Mouse (Mus musculus) intestine, embryonic 14.5 days (tissue): ENCODE measurements around the gene Snu13. TPM values are rescaled to one million over a fixed set of nuclear protein-coding genes. Genes with fewer than 3 reads are reported as not detected.

Experiments used
- ATAC-seq: fragments of 200-750 bp; cut with Nextera tagmentation; replicated peaks from 2 replicates; pipeline ENCODE4 v1.8.0; 2017; ENCODE audit warnings: low read depth, moderate number of reproducible peaks, moderate TSS enrichment, moderate library complexity; ENCODE audit not compliant: low FRiP score, low TSS enrichment
- DNase-seq: peaks from one replicate; pipeline ENCODE4 v3.0.0-alpha.2; 2018; ENCODE audit warnings: low spot score
- H3K27ac ChIP-seq: fragments of 300-500 bp; sonication (generic); 2 replicates; pipeline ENCODE4 v1.5.1; 2014; ENCODE audit warnings: low read depth, mild to moderate bottlenecking, control low read depth
- H3K27me3 ChIP-seq: fragments of 300-500 bp; sonication (generic); replicated peaks from 2 replicates; pipeline ENCODE4 v1.6.1; 2014; ENCODE audit warnings: low read length, control low read depth; ENCODE audit not compliant: control insufficient read depth, insufficient read depth
- H3K36me3 ChIP-seq: fragments of 300-500 bp; sonication (generic); 2 replicates; pipeline ENCODE4 v1.6.1; 2014; ENCODE audit warnings: low read length, control low read depth; ENCODE audit not compliant: control insufficient read depth, insufficient read depth
- H3K4me1 ChIP-seq: fragments of 300-500 bp; sonication (generic); replicated peaks from 2 replicates; pipeline ENCODE4 v1.6.1; 2014; ENCODE audit warnings: low read length, control low read depth, mixed read lengths; ENCODE audit not compliant: control insufficient read depth, insufficient read depth
- H3K4me2 ChIP-seq: fragments of 300-500 bp; sonication (generic); 2 replicates; pipeline ENCODE4 v1.6.1; 2014; ENCODE audit warnings: low read length
- H3K4me3 ChIP-seq: fragments of 300-500 bp; sonication (generic); 2 replicates; pipeline ENCODE4 v1.5.1; 2014; ENCODE audit warnings: low read depth, low read length, control low read depth, mixed read lengths
- H3K9ac ChIP-seq: fragments of 300-500 bp; sonication (generic); 2 replicates; pipeline ENCODE4 v1.6.1; 2014; ENCODE audit warnings: mild to moderate bottlenecking, low read length
- H3K9me3 ChIP-seq: fragments of 300-500 bp; sonication (generic); 2 replicates; pipeline ENCODE4 v1.6.1; 2016; ENCODE audit warnings: low read length, control low read depth; ENCODE audit not compliant: control insufficient read depth
- WGBS: fragments of 180-500 bp; shearing (Covaris S2); extraction: QIAGEN DNeasy Blood & Tissue Kit; methylation state at CpG from one replicate; pipeline ENCODE4 v1.1.7; 2014; 5-methylcytosine and 5-hydroxymethylcytosine counted together
- polyA plus RNA-seq: library from polyadenylated mRNA; unstranded; fragments of >200 nt; fragmentation: Nextera tagmentation; extraction: Ambion mirVana; gene quantifications from 2 replicates; pipeline ENCODE4 v1.2.1, GENCODE M21; 2014

Snu13 gene
- polyA plus RNA-seq, 1 experiment from 2014 or later: 301 TPM

DNA sequence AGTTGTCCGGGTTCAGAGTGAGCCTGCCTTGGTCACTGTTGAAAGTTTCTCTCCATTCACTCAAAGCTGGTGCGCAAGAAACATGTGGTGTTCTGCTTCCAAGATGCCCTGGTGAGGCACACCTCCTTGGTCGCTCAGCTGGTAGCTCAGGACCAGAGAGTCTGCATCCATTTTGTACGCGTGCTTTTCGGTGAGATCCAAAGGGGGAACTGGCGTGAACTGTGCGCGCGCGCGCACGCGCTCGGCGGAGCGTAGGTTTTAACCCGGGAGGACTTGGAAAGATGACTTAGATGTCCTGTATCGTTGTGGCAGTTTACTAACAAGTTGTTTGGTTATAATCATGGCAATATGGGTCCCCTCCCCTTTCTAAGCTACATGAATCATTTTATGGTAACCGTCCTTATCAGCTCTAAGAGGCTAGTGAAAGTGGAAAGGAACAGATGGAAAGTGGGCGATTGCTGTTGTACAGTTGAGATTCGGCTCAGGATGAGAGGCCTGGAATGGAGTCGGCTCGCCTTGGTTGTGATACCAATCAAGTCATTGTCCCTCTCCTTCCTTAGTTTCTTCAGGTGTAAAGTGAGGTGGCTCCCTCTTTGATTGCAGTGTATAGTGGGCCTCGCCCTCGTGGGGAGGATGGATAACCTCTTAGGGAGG, 24.5 kb upstream of the Snu13 start:
- Histone ChIP-seq H3K9me3 (no peaks in the 10 kb centered on the region), H3K27ac (no peak overlapping the region), H3K4me1 (no peaks in the 10 kb centered on the region), H3K4me3 (no peak overlapping the region), H3K36me3 (no peaks in the 10 kb centered on the region), H3K4me2 (no peak overlapping the region), H3K27me3 (peaks cover 41% of the 10 kb centered on the region), H3K9ac (no peak overlapping the region)
- DNase-seq (no peak), ATAC-seq (no peak)
- WGBS: 88% methylated on average over 26 of the region's 26 CpGs

DNA sequence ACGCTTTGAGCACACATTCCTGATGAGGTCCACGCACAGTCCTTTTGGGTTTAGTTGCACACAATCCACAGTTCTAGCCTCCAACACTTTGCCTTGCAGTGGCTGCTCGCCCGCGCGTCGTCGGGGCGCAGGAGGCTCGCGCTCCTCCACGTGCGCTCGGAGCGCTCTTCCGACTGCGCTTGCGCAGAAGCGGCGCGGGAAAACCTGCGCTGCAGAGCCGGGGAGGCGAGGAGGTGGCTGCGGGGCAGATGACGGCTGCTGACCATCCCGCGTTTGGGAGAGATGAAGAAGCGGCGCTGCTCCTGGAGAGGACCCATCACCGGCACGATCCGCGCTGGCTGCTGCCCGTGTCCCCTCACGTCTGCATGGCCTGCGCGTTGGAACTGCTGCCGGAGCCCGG, 22.5 kb upstream of the Snu13 start, which contains the start of gene Mei1:
TSS of gene Mei1 (plus strand) at position 99 of the 400 bp plus-strand sequence.
- Histone ChIP-seq H3K4me1 (no peaks in the 10 kb centered on the region), H3K4me3 (no peak within 1 kb of the TSS), H3K9me3 (no peaks in the 10 kb centered on the region), H3K9ac (no peak within 1 kb of the TSS), H3K36me3 (no peaks in the 10 kb centered on the region), H3K27me3 (peaks cover 41% of the 10 kb centered on the region), H3K4me2 (peak within 1 kb of the TSS; percentile 33; the same call in 1 of the 2 replicates), H3K27ac (no peak within 1 kb of the TSS)
- no peak for ATAC-seq
- DNase-seq: no peak
- WGBS: 20% methylated on average over 40 of the region's 40 CpGs

DNA sequence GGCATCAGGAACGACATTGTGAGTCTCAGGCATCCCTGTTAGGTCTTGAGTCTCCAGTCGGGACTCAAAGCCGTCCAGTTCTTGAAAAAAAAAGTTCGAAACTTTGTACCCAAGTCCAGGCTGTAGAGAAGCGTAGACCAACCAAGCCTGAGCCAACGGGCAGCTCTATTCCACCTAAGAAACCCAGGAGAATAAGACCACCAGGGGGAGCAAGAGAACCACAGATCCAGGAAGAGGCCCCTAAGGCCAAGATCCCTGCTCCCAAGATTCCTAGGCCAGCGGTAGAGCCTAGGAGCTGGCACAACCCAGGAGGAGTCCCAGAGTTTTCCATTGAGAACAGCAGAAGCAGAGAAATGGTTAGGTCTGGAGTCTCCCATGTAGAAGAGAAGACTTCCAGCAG, 18.1 kb upstream of the Snu13 start:
- WGBS: 15% methylated on average over 7 of the region's 7 CpGs
- Histone ChIP-seq H3K4me1 (no peaks in the 10 kb centered on the region), H3K27ac (no peak overlapping the region), H3K4me3 (no peak overlapping the region), H3K27me3 (peaks cover 47% of the 10 kb centered on the region), H3K4me2 (no peak overlapping the region), H3K9me3 (no peaks in the 10 kb centered on the region), H3K36me3 (no peaks in the 10 kb centered on the region), H3K9ac (no peak overlapping the region)
- ATAC-seq: no peak
- DNase-seq: peak; percentile 86

DNA sequence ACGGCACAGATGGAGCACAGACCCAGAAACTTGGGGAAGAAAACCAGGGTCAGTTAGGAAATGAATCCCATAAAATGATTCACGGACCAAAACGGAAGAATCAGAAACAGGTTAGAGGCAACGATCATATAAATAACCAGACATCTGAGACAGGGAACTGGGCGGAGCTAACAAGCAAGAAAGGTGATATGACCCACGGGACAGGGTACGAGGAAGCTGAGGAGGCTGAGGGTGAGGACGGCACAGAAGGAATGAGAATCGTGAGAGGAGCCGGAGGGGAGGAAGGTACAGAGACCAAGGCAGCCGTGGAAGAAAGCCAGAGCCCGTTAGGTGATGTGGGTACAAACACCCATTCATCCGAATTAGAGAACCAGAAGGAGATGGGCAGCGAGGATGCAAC, 16.5 kb upstream of the Snu13 start:
- Histone ChIP-seq H3K27me3 (peaks cover 31% of the 10 kb centered on the region), H3K4me1 (no peaks in the 10 kb centered on the region), H3K4me2 (no peak overlapping the region), H3K9ac (no peak overlapping the region), H3K4me3 (no peak overlapping the region), H3K36me3 (no peaks in the 10 kb centered on the region), H3K27ac (no peak overlapping the region), H3K9me3 (no peaks in the 10 kb centered on the region)
- no peak for DNase-seq
- no peak for ATAC-seq
- 63% methylated on average over 14 of the region's 14 CpGs for WGBS

DNA sequence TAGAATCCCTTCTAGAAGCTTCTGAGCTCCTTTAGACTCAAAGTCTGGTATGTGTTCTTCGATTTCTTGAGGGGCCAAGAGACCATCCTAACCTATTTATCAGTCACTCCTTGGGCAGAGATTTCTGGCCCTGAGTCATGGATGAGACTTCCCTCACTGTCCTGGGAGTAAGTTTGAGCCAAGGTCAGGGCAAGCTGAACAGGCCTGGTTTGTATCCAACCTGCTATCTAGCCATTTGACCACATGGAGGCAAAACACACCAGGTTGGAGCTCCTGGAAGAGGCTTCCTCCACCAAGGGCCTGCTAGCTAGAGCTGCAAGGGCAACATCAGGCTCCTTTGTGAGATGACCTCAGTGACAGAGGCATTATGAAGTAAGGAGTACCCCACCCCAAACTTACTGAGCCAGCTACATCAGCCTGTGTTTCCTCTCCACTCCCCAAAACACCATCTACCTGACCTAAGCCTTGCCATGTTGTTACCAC, 11.4 kb upstream of the Snu13 start, which contains the start of gene 4930407I10Rik:
TSS of gene 4930407I10Rik (plus strand) at position 433 of the 483 bp plus-strand sequence.
- H3K4me1 ChIP-seq: no peaks in the 10 kb centered on the region
- ATAC-seq: no peak
- no peak within 1 kb of the TSS for H3K4me3 ChIP-seq
- peaks cover 17% of the 10 kb centered on the region; the same call in 1 of the 2 replicates for H3K27me3 ChIP-seq
- no peaks in the 10 kb centered on the region for H3K9me3 ChIP-seq
- DNase-seq: no peak
- no peaks in the 10 kb centered on the region for H3K36me3 ChIP-seq
- H3K9ac ChIP-seq: no peak within 1 kb of the TSS
- no peak within 1 kb of the TSS for H3K4me2 ChIP-seq
- 84% methylated on average over 1 of the region's 1 CpGs for WGBS
- H3K27ac ChIP-seq: no peak within 1 kb of the TSS

DNA sequence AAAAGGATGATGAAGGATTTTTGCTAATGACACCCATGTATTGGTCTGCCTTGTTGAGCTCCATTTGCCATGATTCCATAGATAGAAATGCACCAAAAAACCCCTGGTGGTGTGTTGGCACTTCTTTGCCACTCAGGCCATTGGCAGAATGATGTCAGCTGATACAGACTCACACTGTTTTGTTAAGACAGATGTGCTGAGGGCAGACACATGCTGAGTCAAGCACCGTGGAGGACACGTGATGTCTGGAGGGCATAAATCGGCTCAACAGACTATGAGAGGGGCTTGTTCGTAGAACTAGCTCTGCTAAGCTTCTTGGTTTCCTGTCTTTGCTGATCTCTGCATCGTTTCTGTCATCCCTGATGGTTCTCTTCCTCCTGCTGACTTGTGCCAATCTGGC, 5.1 kb upstream of the Snu13 start:
- DNase-seq (no peak), ATAC-seq (no peak)
- Histone ChIP-seq H3K27me3 (no peaks in the 10 kb centered on the region), H3K9ac (no peak overlapping the region), H3K4me2 (no peak overlapping the region), H3K36me3 (no peaks in the 10 kb centered on the region), H3K4me1 (no peaks in the 10 kb centered on the region), H3K4me3 (no peak overlapping the region), H3K9me3 (no peaks in the 10 kb centered on the region), H3K27ac (no peak overlapping the region)
- WGBS: 72% methylated on average over 5 of the region's 5 CpGs

DNA sequence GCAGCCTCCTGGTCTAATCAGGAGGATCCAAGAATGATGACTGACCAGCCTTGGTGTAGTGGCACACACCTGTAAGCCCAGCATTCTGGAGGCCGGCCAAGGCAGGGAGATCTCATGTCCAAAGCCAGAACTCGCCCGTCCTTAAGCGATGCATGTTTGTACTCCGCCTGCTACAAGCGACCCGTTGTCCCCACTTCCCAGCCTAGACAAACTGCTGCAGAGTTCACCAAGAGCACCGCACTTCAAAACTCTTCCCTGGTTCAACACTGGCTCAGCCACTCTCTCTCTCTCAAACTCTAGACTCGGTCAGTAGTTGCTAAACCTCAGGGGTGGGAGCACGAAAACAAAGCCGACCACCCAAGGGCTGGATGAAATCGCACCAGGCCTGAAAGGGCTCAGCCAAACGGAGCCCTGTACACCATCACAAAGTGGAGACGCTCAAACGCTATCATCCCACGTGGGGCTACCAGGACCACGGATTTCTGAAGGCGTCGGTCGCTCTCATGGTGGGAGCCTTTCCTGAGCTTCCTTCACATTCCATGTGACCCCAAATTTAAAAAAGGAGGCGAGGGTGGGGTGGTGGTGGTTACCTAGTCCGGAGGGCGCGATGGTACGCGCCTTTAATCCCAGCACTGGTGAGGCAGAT, 1.0 kb downstream of the Snu13 start:
- peak; percentile 66 for DNase-seq

DNA sequence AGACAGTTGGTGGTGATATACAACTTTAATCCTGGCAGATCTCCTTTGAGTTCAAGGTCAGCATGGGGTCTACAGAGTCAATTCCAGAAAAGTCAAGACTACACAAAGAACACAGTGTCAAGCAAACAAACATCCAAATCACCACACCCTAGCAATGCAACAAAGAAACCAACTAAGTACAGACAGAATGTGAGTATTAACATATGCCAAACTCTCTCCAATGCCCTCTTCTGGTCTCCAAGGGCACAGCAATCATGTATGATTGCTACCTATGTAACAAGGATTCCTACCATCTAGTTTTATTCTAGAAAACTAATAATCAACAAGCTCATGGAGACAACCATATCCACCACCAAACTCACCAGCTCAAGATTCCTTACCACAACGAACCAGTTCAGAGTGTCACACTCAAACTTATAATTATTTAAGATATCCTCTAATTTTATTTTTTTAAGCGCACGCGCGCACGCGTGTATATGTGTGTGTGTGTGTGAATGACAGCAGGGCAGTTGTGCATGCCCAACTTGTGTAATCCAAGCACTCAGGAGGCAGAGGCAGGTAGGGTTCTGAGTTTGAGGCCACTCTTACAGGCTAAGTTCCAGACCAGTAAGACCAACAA, 3.1 kb downstream of the Snu13 start:
- H3K4me2 ChIP-seq: no peak overlapping the region
- peaks cover 8% of the 10 kb centered on the region for H3K4me1 ChIP-seq
- WGBS: 97% methylated on average over 7 of the region's 7 CpGs
- no peak for DNase-seq
- no peaks in the 10 kb centered on the region for H3K9me3 ChIP-seq
- no peak overlapping the region for H3K9ac ChIP-seq
- no peaks in the 10 kb centered on the region for H3K27me3 ChIP-seq
- no peak for ATAC-seq
- no peak overlapping the region for H3K4me3 ChIP-seq
- no peak overlapping the region for H3K27ac ChIP-seq
- H3K36me3 ChIP-seq: peaks cover 37% of the 10 kb centered on the region

More for the DNA sequence above, 1.0 kb downstream of the Snu13 start:
- H3K4me2 ChIP-seq: peak overlapping the region; percentile 88
- peaks cover 17% of the 10 kb centered on the region for H3K36me3 ChIP-seq
- no peaks in the 10 kb centered on the region for H3K9me3 ChIP-seq
- H3K27me3 ChIP-seq: no peaks in the 10 kb centered on the region
- peak overlapping the region; percentile 91 for H3K9ac ChIP-seq
- peak; percentile 47 for ATAC-seq
- 2% methylated on average over 26 of the region's 26 CpGs for WGBS
- H3K4me3 ChIP-seq: peak overlapping the region; percentile 95
- peaks cover 8% of the 10 kb centered on the region for H3K4me1 ChIP-seq
- H3K27ac ChIP-seq: peak overlapping the region; percentile 81; the same call in 1 of the 2 replicates
